Mouse (Mus musculus) limb, embryonic 11.5 days (tissue): ENCODE measurements around the gene Naxd. TPM values are rescaled to one million over a fixed set of nuclear protein-coding genes. Genes with fewer than 3 reads are reported as not detected.
"Not testable (repeated sequence)": the region's sequence is repeated elsewhere in the genome, so short reads cannot be mapped to it uniquely, and the experiment has no call there.

Experiments
- ATAC-seq: fragments of 200-750 bp; cut with Nextera tagmentation; 2 replicates; pipeline ENCODE4 v1.8.0; 2017; ENCODE audit warnings: low read depth; ENCODE audit not compliant: insufficient number of reproducible peaks, low FRiP score, low TSS enrichment
- DNase-seq: peaks from one replicate; pipeline ENCODE4 v3.0.0-alpha.2; 2015; ENCODE audit warnings: low spot score
- H3K27ac ChIP-seq: fragments of 300-500 bp; sonication (generic); replicated peaks from 2 replicates; pipeline ENCODE4 v1.5.1; 2014; ENCODE audit warnings: low read depth, mild to moderate bottlenecking, low read length
- H3K27me3 ChIP-seq: fragments of 300-500 bp; sonication (generic); 2 replicates; pipeline ENCODE4 v1.6.1; 2014; ENCODE audit warnings: mild to moderate bottlenecking, low read length, mixed read lengths; ENCODE audit not compliant: control insufficient read depth, insufficient read depth
- H3K36me3 ChIP-seq: fragments of 300-500 bp; sonication (generic); 2 replicates; pipeline ENCODE4 v1.6.1; 2014; ENCODE audit warnings: mild to moderate bottlenecking, low read length, moderate library complexity, mixed read lengths; ENCODE audit not compliant: control insufficient read depth, insufficient read depth
- H3K4me1 ChIP-seq: fragments of 300-500 bp; sonication (generic); 2 replicates; pipeline ENCODE4 v1.6.1; 2014; ENCODE audit warnings: low read length, mixed read lengths; ENCODE audit not compliant: control insufficient read depth, insufficient read depth
- H3K4me2 ChIP-seq: fragments of 300-500 bp; sonication (generic); 2 replicates; pipeline ENCODE4 v1.6.1; 2014; ENCODE audit warnings: low read depth, mild to moderate bottlenecking, moderate library complexity; ENCODE audit not compliant: severe bottlenecking
- H3K4me3 ChIP-seq: fragments of 300-500 bp; sonication (generic); 2 replicates; pipeline ENCODE4 v1.5.1; 2014; ENCODE audit warnings: low read depth, low read length
- H3K9ac ChIP-seq: fragments of 300-500 bp; sonication (generic); 2 replicates; pipeline ENCODE4 v1.6.1; 2014; ENCODE audit warnings: mild to moderate bottlenecking, low read length
- H3K9me3 ChIP-seq: fragments of 300-500 bp; sonication (generic); 2 replicates; pipeline ENCODE4 v1.6.1; 2016; ENCODE audit warnings: low read length; ENCODE audit not compliant: control insufficient read depth
- WGBS: fragments of 180-500 bp; shearing (Covaris S2); extraction: QIAGEN DNeasy Blood & Tissue Kit; methylation state at CpG from one replicate; pipeline ENCODE4 v1.1.7; 2014; 5-methylcytosine and 5-hydroxymethylcytosine counted together
- polyA plus RNA-seq: library from polyadenylated mRNA; unstranded; fragments of >200 nt; fragmentation: Nextera tagmentation; extraction: Ambion mirVana; gene quantifications from 2 replicates; pipeline ENCODE4 v1.2.1, GENCODE M21; 2014

The Naxd gene
- polyA plus RNA-seq, 1 experiment from 2014 or later, result 107 TPM

DNA sequence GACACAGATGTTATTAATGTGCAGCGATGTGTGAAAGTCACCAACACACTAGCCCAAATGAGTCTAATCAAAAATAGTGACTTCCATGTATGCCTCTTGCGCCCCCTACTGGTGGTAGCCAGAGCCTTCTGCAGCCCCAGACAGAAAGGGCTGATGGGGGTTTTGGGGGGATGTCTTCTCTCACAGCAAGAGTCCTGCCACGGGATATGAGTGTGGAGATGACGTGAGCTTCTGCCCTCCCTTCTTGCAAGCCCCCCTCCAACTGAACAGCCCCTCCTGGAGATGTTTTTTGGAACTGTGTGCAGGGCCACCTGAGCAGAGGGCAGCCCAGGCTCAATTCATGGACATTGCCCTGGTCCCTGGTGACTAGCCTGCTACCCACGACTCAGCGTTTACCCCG is 11.2 kb upstream of the Naxd start:
- H3K27ac ChIP-seq, result no peak overlapping the region
- H3K36me3 ChIP-seq, result no peaks in the 10 kb centered on the region
- DNase-seq, result peak; percentile 85
- H3K27me3 ChIP-seq, result peaks cover 5% of the 10 kb centered on the region; the same call in 1 of the 2 replicates
- H3K4me1 ChIP-seq, result no peaks in the 10 kb centered on the region
- H3K4me3 ChIP-seq, result no peak overlapping the region
- H3K9me3 ChIP-seq, result no peaks in the 10 kb centered on the region
- WGBS, result 24% methylated on average over 7 of the region's 7 CpGs
- ATAC-seq, result no peak
- no peak overlapping the region for H3K4me2 ChIP-seq
- no peak overlapping the region for H3K9ac ChIP-seq

DNA sequence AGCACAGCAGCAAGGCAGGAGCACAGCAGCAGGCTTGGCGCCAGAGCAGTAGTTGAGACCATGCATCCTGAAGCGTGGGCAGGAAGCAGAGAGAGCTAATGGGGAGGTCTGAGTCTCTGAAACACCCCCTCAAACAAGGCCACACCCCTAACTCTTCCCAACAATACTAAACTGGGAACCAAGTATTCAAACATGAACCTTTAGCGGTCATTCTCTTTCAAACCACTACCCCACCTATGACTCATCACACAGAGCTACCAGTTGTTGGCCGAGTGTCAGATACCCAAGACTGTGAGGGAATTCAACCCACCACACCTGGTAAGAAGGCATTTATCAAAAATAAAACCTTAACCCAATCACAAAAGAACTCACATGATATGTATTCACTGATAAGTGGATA is 10.1 kb upstream of the Naxd start:
- no peak overlapping the region for H3K4me3 ChIP-seq
- ATAC-seq, result no peak

DNA sequence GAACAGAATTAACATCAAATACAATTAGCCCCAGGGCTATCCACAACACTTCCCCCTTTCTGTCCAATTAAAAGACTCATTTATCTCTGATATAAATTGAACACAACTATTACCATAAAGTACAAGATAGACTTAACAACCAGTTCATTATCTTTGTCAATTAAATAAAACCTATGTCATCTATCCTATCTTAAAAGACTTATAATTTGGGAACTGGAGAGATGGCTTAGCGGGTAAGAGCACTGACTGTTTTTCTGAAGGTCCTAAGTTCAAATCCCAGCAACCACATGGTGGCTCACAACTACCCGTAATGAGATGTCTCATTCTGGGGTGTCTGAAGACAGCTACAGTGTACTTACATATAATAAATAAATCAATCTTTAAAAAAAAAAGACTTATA is 5.0 kb upstream of the Naxd start:
- not testable (repeated sequence) for H3K4me2 ChIP-seq, H3K4me1 ChIP-seq, H3K9ac ChIP-seq, H3K9me3 ChIP-seq, ATAC-seq, DNase-seq, H3K36me3 ChIP-seq, H3K27ac ChIP-seq, H3K27me3 ChIP-seq, H3K4me3 ChIP-seq
- WGBS, result 79% methylated on average over 2 of the region's 2 CpGs

More for the DNA sequence above, 10.1 kb upstream of the Naxd start:
- Histone ChIP-seq H3K9ac (no peak overlapping the region), H3K36me3 (no peaks in the 10 kb centered on the region), H3K27ac (no peak overlapping the region), H3K4me1 (no peaks in the 10 kb centered on the region), H3K4me2 (no peak overlapping the region), H3K9me3 (no peaks in the 10 kb centered on the region), H3K27me3 (no peaks in the 10 kb centered on the region)
- DNase-seq, result no peak
- 87% methylated on average over 4 of the region's 4 CpGs for WGBS

DNA sequence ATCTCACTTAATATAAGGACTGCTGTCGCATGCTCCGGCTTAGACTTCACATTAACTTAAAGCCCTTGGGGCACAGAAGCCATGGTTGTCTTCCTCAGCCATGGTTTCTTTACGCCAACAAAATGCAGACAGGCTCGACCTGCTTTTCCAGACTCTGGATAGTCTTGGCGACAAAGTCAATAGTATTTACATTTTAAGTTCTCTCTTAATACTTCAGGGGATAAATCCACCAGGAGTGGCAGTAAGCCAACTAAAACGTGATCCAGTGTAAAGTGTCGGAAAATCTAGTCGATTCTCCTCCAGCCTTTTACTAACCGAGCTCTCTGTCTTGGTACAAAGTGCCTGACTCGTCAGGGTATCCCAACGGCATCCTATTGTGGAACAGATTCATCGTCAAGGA is 975 bp downstream of the Naxd start:
- H3K4me3 ChIP-seq, result peak overlapping the region; percentile 95
- H3K27me3 ChIP-seq, result no peaks in the 10 kb centered on the region
- peaks cover 6% of the 10 kb centered on the region for H3K36me3 ChIP-seq
- WGBS, result 79% methylated on average over 12 of the region's 12 CpGs
- no peak overlapping the region for H3K9ac ChIP-seq
- H3K4me2 ChIP-seq, result peak overlapping the region; percentile 73
- no peak for ATAC-seq
- no peak for DNase-seq
- peaks cover 4% of the 10 kb centered on the region; the same call in 1 of the 2 replicates for H3K4me1 ChIP-seq
- no peaks in the 10 kb centered on the region for H3K9me3 ChIP-seq
- no peak overlapping the region for H3K27ac ChIP-seq

DNA sequence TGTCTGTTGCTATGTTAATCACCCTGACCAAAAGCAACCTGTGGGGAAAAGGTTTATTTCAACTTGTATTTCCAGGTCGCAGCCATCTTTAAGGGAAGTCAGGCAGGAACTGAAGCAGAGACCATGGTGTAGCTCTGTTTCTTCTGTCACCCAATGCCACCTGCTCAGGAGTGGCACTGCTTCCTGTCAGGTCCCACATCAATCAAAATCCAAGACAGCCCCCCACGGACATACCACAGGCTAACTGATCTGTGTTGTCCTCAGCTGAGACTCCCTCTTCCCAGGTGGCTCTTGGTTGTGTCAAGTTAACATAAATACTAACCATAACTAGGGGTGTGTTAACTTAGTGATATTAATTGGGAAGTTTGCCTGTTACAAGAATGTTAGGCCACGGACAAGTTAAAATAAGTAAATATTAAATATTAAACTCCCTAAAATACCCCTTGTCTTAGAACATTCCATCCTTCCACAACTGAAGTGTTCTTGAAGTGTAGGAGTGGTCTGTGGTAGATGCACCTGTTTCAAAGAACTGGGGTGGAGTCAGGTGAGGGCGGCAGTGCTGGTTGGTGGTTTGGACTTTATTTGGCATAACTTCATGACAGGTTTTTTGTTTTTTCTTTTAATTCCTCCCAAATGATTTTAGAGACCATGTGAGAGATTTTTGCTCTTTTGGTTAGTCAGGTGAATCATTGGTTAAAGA is 1.6 kb downstream of the Naxd start:
- DNase-seq, result no peak
- 87% methylated on average over 4 of the region's 4 CpGs for WGBS

DNA sequence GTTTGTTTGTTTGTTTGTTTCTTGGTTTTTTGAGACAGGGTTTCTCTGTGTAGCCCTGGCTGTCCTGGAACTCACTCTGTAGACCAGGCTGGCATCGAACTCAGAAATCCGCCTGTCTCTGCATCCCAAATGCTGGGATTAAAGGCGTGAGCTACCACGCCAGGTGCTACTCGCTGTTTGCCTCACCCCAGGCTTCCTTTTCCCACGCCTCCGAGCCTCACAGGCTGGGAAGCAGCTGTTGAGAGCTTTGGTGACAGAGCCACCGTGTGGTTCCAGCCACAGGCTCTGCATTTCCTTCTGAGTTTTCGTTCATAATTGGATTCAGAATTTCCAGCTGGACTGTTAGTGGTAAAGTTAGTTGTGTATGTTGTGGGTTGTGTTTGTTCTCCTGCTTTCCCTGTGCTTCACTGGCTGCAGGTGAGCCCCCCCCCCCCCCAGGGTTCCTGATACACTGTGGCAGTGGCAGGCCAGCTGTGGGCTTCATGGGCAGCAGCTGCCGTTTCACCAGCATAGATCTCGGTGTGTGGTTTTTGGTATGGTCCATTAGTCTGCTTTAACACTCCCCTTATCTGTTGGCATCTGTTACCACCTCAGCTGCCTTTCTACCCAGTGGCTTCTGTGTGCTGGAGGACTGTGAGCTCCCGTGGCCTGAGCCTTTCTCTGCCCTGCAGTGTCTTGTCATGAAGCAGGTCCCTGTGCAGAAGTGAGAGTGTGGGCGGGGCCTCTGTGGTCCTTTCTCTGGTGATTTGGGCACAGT is 6.3 kb downstream of the Naxd start:
- Histone ChIP-seq H3K27me3 (no peaks in the 10 kb centered on the region), H3K4me3 (no peak overlapping the region), H3K9ac (no peak overlapping the region), H3K9me3 (no peaks in the 10 kb centered on the region), H3K4me2 (no peak overlapping the region), H3K4me1 (no peaks in the 10 kb centered on the region), H3K36me3 (peaks cover 25% of the 10 kb centered on the region), H3K27ac (no peak overlapping the region)
- DNase-seq (no peak), ATAC-seq (no peak)
- 87% methylated on average over 13 of the region's 13 CpGs for WGBS

More for the DNA sequence above, 1.6 kb downstream of the Naxd start:
- ATAC-seq, result no peak
- Histone ChIP-seq H3K9me3 (no peaks in the 10 kb centered on the region), H3K4me3 (no peak overlapping the region), H3K27me3 (no peaks in the 10 kb centered on the region), H3K9ac (no peak overlapping the region), H3K4me1 (peaks cover 4% of the 10 kb centered on the region; the same call in 1 of the 2 replicates), H3K4me2 (no peak overlapping the region), H3K36me3 (peaks cover 11% of the 10 kb centered on the region), H3K27ac (no peak overlapping the region)

DNA sequence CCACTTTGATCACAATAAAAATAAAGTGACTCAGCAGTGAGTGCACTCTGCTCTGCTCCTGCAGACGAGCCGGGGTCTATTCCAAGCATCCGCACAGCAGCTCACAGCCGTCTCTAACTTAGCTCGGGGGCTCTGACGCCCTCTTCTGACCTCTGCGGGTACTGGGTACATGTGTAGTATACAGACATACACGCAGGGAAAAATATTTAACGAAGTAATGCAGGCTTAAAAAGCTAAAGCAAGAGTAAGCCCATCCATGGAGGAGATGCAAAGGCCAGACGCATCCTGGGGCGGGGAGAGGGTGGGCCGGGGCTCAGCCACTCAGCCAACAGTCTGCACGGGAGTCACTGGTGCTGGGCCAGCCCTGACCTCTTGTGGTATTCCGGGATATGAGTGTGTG is 8.8 kb downstream of the Naxd start:
- ATAC-seq (no peak), DNase-seq (no peak)
- 84% methylated on average over 14 of the region's 14 CpGs for WGBS
- no peaks in the 10 kb centered on the region for H3K4me1 ChIP-seq
- no peaks in the 10 kb centered on the region for H3K27me3 ChIP-seq
- no peak overlapping the region for H3K4me3 ChIP-seq
- H3K9me3 ChIP-seq, result no peaks in the 10 kb centered on the region
- H3K9ac ChIP-seq, result no peak overlapping the region
- H3K4me2 ChIP-seq, result no peak overlapping the region
- H3K36me3 ChIP-seq, result peaks cover 28% of the 10 kb centered on the region
- H3K27ac ChIP-seq, result no peak overlapping the region

DNA sequence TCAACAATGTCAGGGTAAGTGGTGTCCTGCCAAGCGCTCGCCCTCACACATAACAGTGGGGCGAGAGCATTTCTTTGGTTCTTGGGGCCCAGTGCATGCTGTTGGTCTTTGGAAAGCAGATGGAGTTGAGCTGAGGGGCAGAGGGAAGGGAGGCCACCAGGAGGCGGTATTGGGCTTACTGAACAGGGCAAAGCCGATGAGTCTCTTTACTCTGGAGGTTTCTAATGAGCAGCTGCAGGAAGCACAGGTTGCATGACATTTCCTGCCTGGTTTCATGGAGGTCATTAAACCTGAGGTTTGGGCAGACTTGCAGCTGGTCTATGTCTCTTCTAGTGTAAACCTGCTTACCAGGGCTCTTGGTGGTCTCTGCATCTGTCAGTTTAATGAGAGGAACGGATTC is 9.5 kb downstream of the Naxd start:
- no peak overlapping the region for H3K27ac ChIP-seq
- no peak overlapping the region for H3K4me3 ChIP-seq
- no peaks in the 10 kb centered on the region for H3K27me3 ChIP-seq
- peaks cover 28% of the 10 kb centered on the region for H3K36me3 ChIP-seq
- DNase-seq (peak; percentile 84), ATAC-seq (no peak)
- H3K4me1 ChIP-seq, result no peaks in the 10 kb centered on the region
- H3K4me2 ChIP-seq, result no peak overlapping the region
- 67% methylated on average over 6 of the region's 6 CpGs for WGBS
- H3K9me3 ChIP-seq, result no peaks in the 10 kb centered on the region
- H3K9ac ChIP-seq, result no peak overlapping the region
